Mouse (Mus musculus) brown adipose tissue, adult 24 weeks (tissue): ENCODE measurements around the gene Olfr342. TPM values are rescaled to one million over a fixed set of nuclear protein-coding genes. Genes with fewer than 3 reads are reported as not detected.

Source experiments
- H3K27ac ChIP-seq: fragments of 200-500 bp; replicated peaks from 2 replicates; pipeline ENCODE4 v1.5.1; 2012; ENCODE audit warnings: low read depth, mild to moderate bottlenecking, low read length
- H3K4me1 ChIP-seq: fragments of 200-500 bp; 2 replicates; pipeline ENCODE4 v1.6.1; 2012; ENCODE audit warnings: low read length, mixed read lengths; ENCODE audit not compliant: control insufficient read depth, insufficient read depth, insufficient read length
- H3K4me3 ChIP-seq: fragments of 200-500 bp; 2 replicates; pipeline ENCODE4 v1.5.1; 2012; ENCODE audit warnings: low read depth, mild to moderate bottlenecking, low read length, moderate library complexity; ENCODE audit not compliant: insufficient read depth
- polyA plus RNA-seq: library from polyadenylated mRNA; stranded (reverse); fragments of >200 nt; gene quantifications from 2 replicates; pipeline ENCODE4 v1.2.4, GENCODE M21; 2012; ENCODE audit not compliant: missing spikeins, insufficient read depth, insufficient read length

The Olfr342 gene
- not detected in 2 replicates for polyA plus RNA-seq

GRCm38 (mm10) chr2:36524698-36525097 is at the start of gene Olfr342:
TSS of gene Olfr342 (plus strand) at chr2:36524998.
- Histone ChIP-seq H3K4me1 (no peaks in the 10 kb centered on the region), H3K27ac (no peak within 1 kb of the TSS), H3K4me3 (no peak within 1 kb of the TSS)

GRCm38 (mm10) chr2:36482368-36482767 is 42.4 kb upstream of the Olfr342 start, which contains the start of gene Olfr341:
TSS of gene Olfr341 (minus strand) at chr2:36482468.
- Histone ChIP-seq H3K4me3 (no peak within 1 kb of the TSS), H3K4me1 (no peaks in the 10 kb centered on the region), H3K27ac (no peak within 1 kb of the TSS)

GRCm38 (mm10) chr2:36565156-36565555 is 40.4 kb downstream of the Olfr342 start:
- H3K27ac ChIP-seq, result no peak overlapping the region
- no peak overlapping the region for H3K4me3 ChIP-seq
- no peaks in the 10 kb centered on the region for H3K4me1 ChIP-seq

GRCm38 (mm10) chr2:36566362-36566761 is 41.6 kb downstream of the Olfr342 start, which contains the start of gene Olfr344:
TSS of gene Olfr344 (plus strand) at chr2:36566662.
- Histone ChIP-seq H3K4me3 (no peak within 1 kb of the TSS), H3K4me1 (no peaks in the 10 kb centered on the region), H3K27ac (no peak within 1 kb of the TSS)

- no peak overlapping the region for H3K27ac ChIP-seq
- H3K4me3 ChIP-seq, result no peak overlapping the region
- H3K4me1 ChIP-seq, result no peaks in the 10 kb centered on the region
Observed at GRCm38 (mm10) chr2:36567022-36567421, 42.2 kb downstream of the Olfr342 start.

- Histone ChIP-seq H3K27ac (no peak overlapping the region), H3K4me1 (no peaks in the 10 kb centered on the region), H3K4me3 (no peak overlapping the region)
Observed at GRCm38 (mm10) chr2:36567845-36568244, 43.0 kb downstream of the Olfr342 start.

Other genes with a start within 250 kb of the Olfr342 start
- not detected in 2 replicates for gene Olfr338, start 151.5 kb upstream of the Olfr342 start, polyA plus RNA-seq
- not detected in 2 replicates for gene Olfr339, start 106.1 kb upstream of the Olfr342 start, polyA plus RNA-seq
- gene Olfr340, start 72.4 kb upstream of the Olfr342 start, polyA plus RNA-seq, result not detected in 2 replicates
- gene Olfr341, start 42.5 kb upstream of the Olfr342 start, polyA plus RNA-seq, result not detected in 2 replicates
- not detected in 2 replicates for gene Olfr344, start 41.7 kb downstream of the Olfr342 start, polyA plus RNA-seq
- gene Olfr345, start 115.0 kb downstream of the Olfr342 start, polyA plus RNA-seq, result not detected in 2 replicates
- not detected in 2 replicates for gene Olfr346, start 160.8 kb downstream of the Olfr342 start, polyA plus RNA-seq
- not detected in 2 replicates for gene Olfr347, start 206.9 kb downstream of the Olfr342 start, polyA plus RNA-seq